Mouse (Mus musculus): ENCODE data around the gene Rpl11. TPM values are rescaled to one million over a fixed set of nuclear protein-coding genes. Genes with fewer than 3 reads are reported as not detected.
"Not testable (repeated sequence)": the region's sequence is repeated elsewhere in the genome, so short reads cannot be mapped to it uniquely, and the experiment has no call there.

Rpl11 gene
- total RNA-seq, 2 experiments from 2014 or later: 560 to 640 TPM

DNA sequence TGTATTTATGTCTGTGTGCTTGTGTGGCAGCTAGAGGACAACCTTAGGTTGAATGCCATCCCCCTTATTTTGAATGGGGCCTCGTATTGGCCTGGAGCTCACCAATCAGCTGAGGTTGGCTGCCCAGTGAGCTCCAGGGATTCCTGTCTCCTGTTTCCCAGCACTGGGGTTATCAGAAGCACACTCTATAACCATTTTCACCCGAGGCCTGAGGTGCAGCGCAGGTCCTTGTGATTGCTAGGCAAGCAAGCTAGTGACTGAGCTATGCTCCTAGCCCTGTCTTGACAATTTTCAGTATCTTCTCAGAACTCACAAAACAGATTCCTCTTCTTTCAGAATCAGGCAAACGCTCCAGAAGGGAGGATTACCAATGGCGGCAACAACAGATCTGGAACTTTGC lies 68.7 kb downstream of the Rpl11 start:
- no peak for DNase-seq (ENCODE audit: low spot score in 2 of 2)

DNA sequence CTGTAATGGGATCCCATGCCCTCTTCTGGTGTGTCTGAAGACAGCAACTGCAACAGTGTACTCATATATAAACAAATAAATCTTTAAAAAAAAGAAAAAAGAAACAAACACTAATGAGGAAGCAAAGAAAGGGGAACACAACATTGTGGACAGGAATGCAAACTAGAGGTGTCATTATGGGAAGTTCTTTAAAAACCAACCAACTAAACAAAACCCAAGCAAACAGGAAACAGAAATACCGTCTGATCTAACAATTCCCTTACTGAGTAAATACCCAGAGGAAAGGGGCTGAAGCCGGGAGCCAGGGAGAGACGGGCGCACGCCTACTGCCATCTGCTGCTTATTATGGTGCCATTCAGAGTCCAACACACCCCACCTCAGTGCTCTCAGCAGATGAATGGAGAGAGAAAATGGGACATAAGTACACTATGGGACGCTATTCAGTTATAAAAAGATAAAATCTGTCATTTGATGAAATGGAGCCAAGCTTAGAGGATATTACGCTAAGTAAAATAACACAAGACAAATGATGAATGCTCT lies 71.6 kb downstream of the Rpl11 start:
- DNase-seq (ENCODE audit: low spot score in 2 of 2): no peak

DNA sequence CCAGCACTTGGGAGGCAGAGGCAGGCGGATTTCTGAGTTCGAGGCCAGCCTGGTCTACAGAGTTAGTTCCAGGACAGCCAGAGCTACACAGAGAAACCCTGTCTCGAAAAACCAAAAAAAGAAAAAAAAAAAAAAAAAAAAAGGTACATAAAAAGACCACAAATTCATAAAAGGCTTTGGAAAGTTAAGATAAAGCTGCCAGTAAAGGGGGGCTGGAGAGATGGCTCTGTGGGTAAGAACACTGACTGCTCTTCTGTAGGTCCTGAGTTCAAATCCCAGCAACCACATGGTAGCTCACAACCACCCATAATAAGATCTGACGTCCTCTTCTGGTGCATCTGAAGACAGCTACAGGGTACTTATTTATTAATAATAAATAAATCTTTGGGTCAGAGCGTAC lies 73.0 kb downstream of the Rpl11 start:
- DNase-seq (ENCODE audit: low spot score in 2 of 2): not testable (repeated sequence)

Other genes with a start within 250 kb of the Rpl11 start
- gene Srsf10, start 197.7 kb downstream of the Rpl11 start, total RNA-seq (2021): 100 to 1,000 TPM in 1 of 2 experiments, 10 to 100 TPM in 1; 95.5 to 115 TPM
- 100 to 1,000 TPM in 1 of 2 experiments, 10 to 100 TPM in 1; 89.4 to 111 TPM for gene Pnrc2, start 179.6 kb downstream of the Rpl11 start, total RNA-seq (2021)
- gene Cnr2, start 158.0 kb downstream of the Rpl11 start, total RNA-seq (2021): 1 to 10 TPM in 1 of 2 experiments, under 1 TPM in 1; 0.93 to 1.8 TPM
- gene Fuca1, start 132.7 kb downstream of the Rpl11 start, total RNA-seq (2021): 100 to 1,000 TPM in 1 of 2 experiments, 10 to 100 TPM in 1; 95.5 to 101 TPM
- gene Hmgcl, start 107.0 kb downstream of the Rpl11 start, total RNA-seq (2021): 10 to 100 TPM; 53.2 to 62.3 TPM
- 10 to 100 TPM; 18.2 to 43.2 TPM for gene Gale, start 89.7 kb downstream of the Rpl11 start, total RNA-seq (2021)
- gene Lypla2, start 80.8 kb downstream of the Rpl11 start, total RNA-seq (2021): 10 to 100 TPM; 71.4 to 71.5 TPM
- 10 to 100 TPM; 29.4 to 31.4 TPM for gene Pithd1, start 66.2 kb downstream of the Rpl11 start, total RNA-seq (2021)
- 10 to 100 TPM; 41.4 to 41.7 TPM for gene Eloa, start 31.7 kb downstream of the Rpl11 start, total RNA-seq (2021)
- gene Id3, start 90.1 kb upstream of the Rpl11 start, total RNA-seq (2021): 10 to 100 TPM; 47.4 to 77.7 TPM
- gene E2f2, start 119.0 kb upstream of the Rpl11 start, total RNA-seq (2021): 1 to 10 TPM; 1.9 to 3.2 TPM
- 1 to 10 TPM; 1.6 to 2.8 TPM for gene Asap3, start 152.9 kb upstream of the Rpl11 start, total RNA-seq (2021)
- 1 to 10 TPM; 1.5 to 4.7 TPM for gene Tcea3, start 194.3 kb upstream of the Rpl11 start, total RNA-seq (2021)
- 10 to 100 TPM; 15.5 to 17.2 TPM for gene Zfp46, start 231.3 kb upstream of the Rpl11 start, total RNA-seq (2021)